Mouse (Mus musculus): ENCODE results near the gene Stk10. TPM values are rescaled to one million over a fixed set of nuclear protein-coding genes. Genes with fewer than 3 reads are reported as not detected.
"Not testable (repeated sequence)": the region's sequence is repeated elsewhere in the genome, so short reads cannot be mapped to it uniquely, and the experiment has no call there.

The Stk10 gene
- polyA plus RNA-seq, 1 experiment, result 32.9 TPM

GRCm38 (mm10) chr11:32498757-32499535 lies 34.2 kb upstream of the Stk10 start:
- Histone ChIP-seq H3K4me3 (ENCODE audit: insufficient read depth, low read length) (no peak overlapping the region), H3K27ac (ENCODE audit: insufficient read depth, low read depth, low read length) (no peak overlapping the region), H3K4me1 (ENCODE audit: control insufficient read depth, insufficient read depth, low read length) (peaks cover 9% of the 10 kb centered on the region)
- no peak for TF ChIP-seq POLR2A (IDR thresholded peaks at IDR 0.05; ENCODE audit: borderline replicate concordance, low read depth, low read length)
- no peak for TF ChIP-seq CTCF (IDR thresholded peaks at IDR 0.05; ENCODE audit: low read depth, low read length)

- no peak overlapping the region for H3K4me3 ChIP-seq (ENCODE audit: insufficient read depth, low read length)
- peaks cover 14% of the 10 kb centered on the region for H3K4me1 ChIP-seq (ENCODE audit: control insufficient read depth, insufficient read depth, low read length)
- TF ChIP-seq CTCF (IDR thresholded peaks at IDR 0.05; ENCODE audit: low read depth, low read length) (no peak), POLR2A (IDR thresholded peaks at IDR 0.05; ENCODE audit: borderline replicate concordance, low read depth, low read length) (no peak)
- no peak overlapping the region for H3K27ac ChIP-seq (ENCODE audit: insufficient read depth, low read depth, low read length)
These were observed 33.2 kb upstream of the Stk10 start for GRCm38 (mm10) chr11:32499931-32500330.

GRCm38 (mm10) chr11:32503711-32504110 lies 29.4 kb upstream of the Stk10 start:
- TF ChIP-seq POLR2A (IDR thresholded peaks at IDR 0.05; ENCODE audit: borderline replicate concordance, low read depth, low read length) (no peak), CTCF (IDR thresholded peaks at IDR 0.05; ENCODE audit: low read depth, low read length) (no peak)
- H3K27ac ChIP-seq (ENCODE audit: insufficient read depth, low read depth, low read length), result no peak overlapping the region
- peaks cover 20% of the 10 kb centered on the region for H3K4me1 ChIP-seq (ENCODE audit: control insufficient read depth, insufficient read depth, low read length)
- no peak overlapping the region for H3K4me3 ChIP-seq (ENCODE audit: insufficient read depth, low read length)

GRCm38 (mm10) chr11:32505091-32505739 lies 27.9 kb upstream of the Stk10 start:
- Histone ChIP-seq H3K27ac (ENCODE audit: insufficient read depth, low read depth, low read length) (no peak overlapping the region), H3K4me1 (ENCODE audit: control insufficient read depth, insufficient read depth, low read length) (peaks cover 17% of the 10 kb centered on the region), H3K4me3 (ENCODE audit: insufficient read depth, low read length) (no peak overlapping the region)
- TF ChIP-seq CTCF (IDR thresholded peaks at IDR 0.05; ENCODE audit: low read depth, low read length), result no peak
- no peak for TF ChIP-seq POLR2A (IDR thresholded peaks at IDR 0.05; ENCODE audit: borderline replicate concordance, low read depth, low read length)

GRCm38 (mm10) chr11:32510930-32511329 lies 22.2 kb upstream of the Stk10 start:
- Histone ChIP-seq H3K27ac (ENCODE audit: insufficient read depth, low read depth, low read length) (no peak overlapping the region), H3K4me3 (ENCODE audit: insufficient read depth, low read length) (no peak overlapping the region), H3K4me1 (ENCODE audit: control insufficient read depth, insufficient read depth, low read length) (peaks cover 4% of the 10 kb centered on the region; the same call in 1 of the 2 replicates)
- TF ChIP-seq CTCF (IDR thresholded peaks at IDR 0.05; ENCODE audit: low read depth, low read length) (peak; percentile 23; the same call in 1 of the 2 replicates), POLR2A (IDR thresholded peaks at IDR 0.05; ENCODE audit: borderline replicate concordance, low read depth, low read length) (no peak)

GRCm38 (mm10) chr11:32514853-32515252 lies 18.3 kb upstream of the Stk10 start:
- H3K4me3 ChIP-seq (ENCODE audit: insufficient read depth, low read length); H3K27ac ChIP-seq (ENCODE audit: insufficient read depth, low read depth, low read length); H3K4me1 ChIP-seq (ENCODE audit: control insufficient read depth, insufficient read depth, low read length): not testable (repeated sequence)

- Histone ChIP-seq H3K27ac (ENCODE audit: insufficient read depth, low read depth, low read length) (no peak overlapping the region), H3K4me1 (ENCODE audit: control insufficient read depth, insufficient read depth, low read length) (peaks cover 4% of the 10 kb centered on the region; the same call in 1 of the 2 replicates), H3K4me3 (ENCODE audit: insufficient read depth, low read length) (no peak overlapping the region)
- no peak for TF ChIP-seq POLR2A (IDR thresholded peaks at IDR 0.05; ENCODE audit: borderline replicate concordance, low read depth, low read length)
- TF ChIP-seq CTCF (IDR thresholded peaks at IDR 0.05; ENCODE audit: low read depth, low read length), result no peak
These were observed 17.0 kb upstream of the Stk10 start for GRCm38 (mm10) chr11:32516091-32516490.

- no peak overlapping the region for H3K4me3 ChIP-seq (ENCODE audit: insufficient read depth, low read length)
- no peak overlapping the region for H3K27ac ChIP-seq (ENCODE audit: insufficient read depth, low read depth, low read length)
- TF ChIP-seq CTCF (IDR thresholded peaks at IDR 0.05; ENCODE audit: low read depth, low read length), result no peak
- no peak for TF ChIP-seq POLR2A (IDR thresholded peaks at IDR 0.05; ENCODE audit: borderline replicate concordance, low read depth, low read length)
- H3K4me1 ChIP-seq (ENCODE audit: control insufficient read depth, insufficient read depth, low read length), result no peaks in the 10 kb centered on the region
These were observed 16.0 kb upstream of the Stk10 start for GRCm38 (mm10) chr11:32516916-32517712.

- TF ChIP-seq CTCF (IDR thresholded peaks at IDR 0.05; ENCODE audit: low read depth, low read length) (no peak), POLR2A (IDR thresholded peaks at IDR 0.05; ENCODE audit: borderline replicate concordance, low read depth, low read length) (no peak)
- no peak overlapping the region for H3K27ac ChIP-seq (ENCODE audit: insufficient read depth, low read depth, low read length)
- no peak overlapping the region for H3K4me3 ChIP-seq (ENCODE audit: insufficient read depth, low read length)
- H3K4me1 ChIP-seq (ENCODE audit: control insufficient read depth, insufficient read depth, low read length), result no peaks in the 10 kb centered on the region
These were observed 14.3 kb upstream of the Stk10 start for GRCm38 (mm10) chr11:32518770-32519169.

GRCm38 (mm10) chr11:32519354-32519753 lies 13.8 kb upstream of the Stk10 start:
- H3K27ac ChIP-seq (ENCODE audit: insufficient read depth, low read depth, low read length), result no peak overlapping the region
- H3K4me3 ChIP-seq (ENCODE audit: insufficient read depth, low read length), result no peak overlapping the region
- no peaks in the 10 kb centered on the region for H3K4me1 ChIP-seq (ENCODE audit: control insufficient read depth, insufficient read depth, low read length)
- no peak for TF ChIP-seq CTCF (IDR thresholded peaks at IDR 0.05; ENCODE audit: low read depth, low read length)
